Mouse (Mus musculus): ENCODE measurements at regions not wholly inside any gene's neighbourhood (a gene's known extent, or its start where the extent isn't known, plus 50 kb on each side); places are given as distances from the start of the nearest gene placed in this dataset.

GRCm38 (mm10) chr10:56525791-56526190 is 148.7 kb downstream of the Gja1 start:
- TF ChIP-seq CTCF (IDR thresholded peaks at IDR 0.05; ENCODE audit: low read depth, low read length) (no peak), EP300 (IDR thresholded peaks at IDR 0.05; ENCODE audit: insufficient read depth, low read depth, low read length) (no peak)

Measured in ES-Bruce4 (cell line).